Mouse (Mus musculus) olfactory bulb, adult 2 months (tissue): Measurements from ENCODE around the gene Zcchc14.

Experiments used
- CTCF ChIP-seq: fragments of 200-500 bp; IDR thresholded peaks from 2 replicates; pipeline ENCODE4 v1.5.1; 2012; ENCODE audit warnings: low read depth, mild to moderate bottlenecking, low read length, moderate library complexity; ENCODE audit not compliant: insufficient read depth
- POLR2A ChIP-seq: fragments of 200-500 bp; IDR thresholded peaks from 2 replicates; pipeline ENCODE4 v1.6.1; 2012; ENCODE audit warnings: mild to moderate bottlenecking, low read depth, low read length, moderate library complexity; ENCODE audit not compliant: insufficient read depth

DNA sequence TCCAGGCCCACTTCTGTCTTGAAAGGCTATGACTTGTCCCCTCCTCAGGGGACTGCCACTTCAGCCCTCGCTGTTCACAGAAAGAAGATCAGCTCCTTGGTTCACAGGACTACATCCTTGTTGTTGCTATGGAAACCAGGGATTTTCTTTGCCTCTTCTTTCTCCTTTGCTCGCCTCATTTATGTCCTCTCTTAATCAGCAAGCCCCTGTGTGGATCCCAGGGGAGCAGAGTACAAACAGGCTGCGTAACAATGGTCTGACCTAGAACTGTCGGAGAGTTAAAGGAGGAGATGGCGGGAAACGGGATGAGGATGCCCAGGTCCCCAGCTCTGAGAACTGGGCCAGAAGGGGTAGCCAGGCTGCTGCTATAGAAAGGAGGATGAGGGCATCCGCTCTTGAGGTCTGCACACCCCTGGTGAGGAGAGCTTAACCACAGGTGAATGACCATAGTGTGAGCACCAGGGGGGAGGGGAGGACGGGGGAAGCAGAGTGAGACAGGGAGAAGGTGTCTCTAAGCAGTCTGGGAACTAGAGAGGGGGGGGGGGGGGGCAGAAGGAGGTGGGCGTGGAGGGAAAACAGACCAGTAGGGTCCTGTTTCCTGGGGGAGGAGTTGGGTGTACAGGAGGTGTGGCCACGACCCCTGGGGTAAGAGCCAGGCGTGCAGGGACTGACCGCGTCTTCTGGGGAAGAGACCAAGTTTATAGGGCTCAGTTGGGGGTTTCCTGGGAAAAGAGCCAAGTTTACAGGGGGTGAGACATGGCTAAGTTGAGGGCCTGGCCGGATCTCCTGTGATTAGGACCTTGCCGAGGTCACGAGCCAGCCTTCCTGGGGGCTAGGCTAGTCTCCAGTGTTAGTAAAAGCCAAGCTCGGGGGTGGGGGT is 45.3 kb upstream of the Zcchc14 start:
- TF ChIP-seq POLR2A = no peak
- no peak for TF ChIP-seq CTCF
